Mouse (Mus musculus): ENCODE data around the gene Anxa1.

GRCm38 (mm10) chr19:20433966-20434365 is 43.2 kb upstream of the Anxa1 start:
- TF ChIP-seq CTCF (IDR thresholded peaks at IDR 0.05; ENCODE audit: low read depth, low read length), result no peak
- TF ChIP-seq POLR2A (IDR thresholded peaks at IDR 0.05; ENCODE audit: borderline replicate concordance, low read depth, low read length), result no peak
